Mouse (Mus musculus): ENCODE measurements around the gene Vsnl1.

GRCm38 (mm10) chr12:11367099-11367765 is 69.2 kb downstream of the Vsnl1 start:
- TF ChIP-seq POLR2A (IDR thresholded peaks at IDR 0.05; ENCODE audit: extremely low read depth, insufficient read depth, low read length): no peak
- TF ChIP-seq CTCF (IDR thresholded peaks at IDR 0.05; ENCODE audit: low read depth, low read length): no peak
